Mouse (Mus musculus) embryo, embryonic 10 days (tissue): ENCODE data around the gene Tbc1d20.
"Not testable (repeated sequence)": the region's sequence is repeated elsewhere in the genome, so short reads cannot be mapped to it uniquely, and the experiment has no call there.

Experiments used
- DNase-seq: peaks from one replicate; pipeline ENCODE4 v3.0.0-alpha.2; 2015; ENCODE audit warnings: low spot score

Gene Tbc1d20

DNA sequence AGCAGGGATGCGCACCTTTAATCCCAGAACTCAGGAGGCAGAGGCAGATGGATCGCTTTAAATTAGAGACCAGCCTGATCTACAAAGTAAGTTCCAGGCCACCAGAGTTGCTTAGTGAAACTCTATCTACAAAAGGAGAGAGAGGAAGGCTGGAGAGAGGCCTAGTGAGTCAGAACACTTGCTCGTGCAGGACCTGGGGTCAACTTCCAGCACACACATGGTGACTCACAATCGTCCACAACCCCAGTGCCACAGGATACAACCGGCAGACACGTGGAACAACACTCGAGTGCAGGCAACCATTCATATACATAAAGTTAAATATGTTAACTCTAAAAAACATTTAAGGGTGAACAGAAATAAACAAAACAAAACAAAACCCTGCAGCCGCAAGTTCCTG is 33.0 kb downstream of the Tbc1d20 start:
- DNase-seq: no peak

DNA sequence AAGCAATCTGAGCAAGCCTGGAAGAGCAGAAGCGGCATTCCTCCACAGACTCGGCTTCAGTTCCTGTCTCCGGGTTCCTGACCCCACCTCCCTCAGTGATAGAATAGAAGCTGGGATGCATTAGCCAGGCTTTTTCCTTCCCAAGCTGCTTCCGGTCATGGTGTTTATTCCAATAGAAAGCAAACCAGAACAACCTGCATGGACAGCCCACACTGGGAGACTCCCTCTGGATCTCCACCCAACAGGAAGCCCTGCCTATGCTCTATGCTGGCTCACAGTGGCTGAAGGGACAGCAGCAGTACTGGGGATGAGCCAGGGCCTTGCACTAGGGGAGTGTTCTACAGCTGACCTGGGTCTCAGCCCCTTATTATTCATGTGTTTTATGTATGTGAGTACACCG is 34.4 kb downstream of the Tbc1d20 start:
- DNase-seq: no peak

DNA sequence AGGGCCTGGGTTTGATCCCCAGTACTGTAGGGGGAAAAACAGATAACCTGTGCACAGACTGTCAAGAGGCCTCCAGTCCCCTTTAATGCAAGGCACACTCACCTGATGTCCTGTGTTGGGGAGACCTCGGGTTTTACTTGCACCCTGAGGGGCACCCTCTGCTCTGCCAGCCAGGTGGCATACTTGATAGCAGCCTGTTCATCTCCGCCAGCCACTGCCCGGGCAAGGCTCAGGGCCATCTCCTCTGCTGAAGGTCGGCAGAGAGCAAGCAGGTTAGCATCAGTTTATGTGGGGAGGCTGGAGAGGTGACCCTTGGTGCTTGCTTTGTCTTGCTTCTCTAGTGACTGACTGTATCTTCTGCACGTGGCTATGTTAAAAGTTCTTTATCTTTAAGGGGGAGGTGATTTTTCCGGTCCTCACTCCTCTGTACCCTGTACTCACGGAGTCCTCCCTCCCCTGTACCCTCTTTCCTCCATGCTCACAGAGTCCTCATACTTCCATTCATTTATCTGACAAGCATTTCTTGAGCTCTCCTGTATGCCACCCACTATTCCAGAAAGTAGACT is 37.3 kb downstream of the Tbc1d20 start:
- DNase-seq: no peak

DNA sequence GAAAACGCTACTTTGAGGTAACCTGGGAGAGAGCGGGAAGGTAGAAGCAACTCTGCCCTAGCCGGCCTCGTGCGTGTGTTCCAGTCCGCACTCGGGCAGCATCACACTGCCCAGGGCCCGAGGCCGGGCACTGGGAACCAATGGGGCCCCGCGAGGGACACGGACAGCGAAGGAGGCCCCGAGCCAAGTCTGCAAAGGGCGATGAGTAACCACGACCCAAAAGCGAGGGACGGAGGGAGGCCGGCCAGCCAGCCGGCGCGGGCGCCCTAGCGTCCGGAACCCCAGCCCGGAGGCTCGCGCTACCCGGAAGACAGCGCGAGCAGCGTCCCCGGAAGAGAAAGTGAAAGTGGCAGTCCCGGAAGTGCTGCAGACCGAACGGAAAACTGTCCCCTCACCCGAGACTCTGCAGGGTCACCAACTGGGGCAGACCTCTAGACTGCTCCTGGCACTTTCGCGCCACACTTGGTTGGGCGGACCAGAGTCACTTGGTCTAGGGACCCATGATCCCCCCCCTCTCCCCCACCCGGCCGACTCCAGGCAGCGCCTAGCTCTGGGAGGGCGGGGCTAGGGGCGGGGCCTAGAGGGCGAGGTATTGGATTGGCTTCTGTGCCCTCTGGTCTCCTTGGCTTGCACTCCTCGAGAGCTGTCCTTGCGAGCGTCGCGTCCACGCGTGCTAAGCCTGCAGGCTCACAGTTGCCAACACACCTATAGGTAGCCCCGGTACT is 38.6 kb downstream of the Tbc1d20 start, which contains the start of gene Rbck1:
Gene Rbck1, minus strand, starts transcription at position 553 of the 725 bp plus-strand sequence.
- DNase-seq: peak; percentile 91

DNA sequence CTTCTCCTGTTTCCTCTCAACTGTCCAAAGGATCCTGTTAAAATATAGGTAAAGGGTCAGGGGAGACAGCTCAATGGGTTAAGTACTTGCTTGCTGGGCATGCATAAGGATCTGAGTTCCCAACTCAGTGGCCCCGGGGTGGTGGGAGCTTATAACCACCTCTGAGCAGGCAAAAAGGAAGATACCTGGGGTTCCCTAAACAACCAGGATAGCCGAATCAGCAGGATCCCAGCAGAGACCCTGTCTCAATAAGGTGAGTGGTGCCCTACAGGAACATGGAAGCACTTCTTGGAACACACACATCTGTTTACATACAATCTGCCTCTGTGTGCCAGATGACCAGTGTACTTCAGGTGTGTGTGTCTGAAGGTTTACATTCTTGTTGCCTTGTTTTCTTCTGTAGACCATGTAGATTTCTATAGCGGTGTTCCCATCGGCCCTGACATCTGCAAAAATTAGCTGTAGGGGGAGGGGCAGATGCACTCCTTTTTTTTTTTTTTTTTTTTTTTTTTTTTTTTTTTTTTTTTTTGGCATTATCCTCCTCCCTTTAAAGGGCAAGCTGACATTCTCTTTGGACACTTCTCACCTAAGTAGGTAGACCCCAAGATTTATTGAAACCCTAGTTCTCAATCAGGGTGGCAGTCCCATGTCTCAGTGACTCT is 39.8 kb downstream of the Tbc1d20 start:
- DNase-seq: no peak

DNA sequence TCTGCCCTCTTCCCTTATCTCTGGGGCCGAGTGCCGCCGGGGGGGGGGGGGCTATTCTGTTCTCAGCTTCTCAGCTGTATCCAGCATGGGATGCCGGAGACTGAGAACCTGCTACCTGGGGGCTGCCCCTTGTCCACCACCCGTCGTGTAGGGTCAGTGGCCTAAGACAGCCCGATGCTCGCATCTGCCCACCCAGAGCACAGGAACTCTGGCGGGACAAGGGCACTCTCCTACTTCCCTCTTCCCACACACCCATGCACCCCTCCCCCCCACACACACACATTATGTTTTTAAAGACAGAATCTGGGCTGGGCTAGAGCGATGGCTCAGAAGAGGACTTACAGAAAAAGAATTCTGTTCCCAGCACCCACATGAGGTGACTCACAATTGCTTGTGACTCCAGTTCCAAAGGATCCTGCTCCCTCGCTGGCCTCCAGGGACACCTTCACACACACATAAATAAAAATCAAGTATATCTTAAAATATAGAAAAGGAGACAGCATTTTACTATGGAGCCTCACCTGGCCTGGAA is 41.7 kb downstream of the Tbc1d20 start:
- no peak for DNase-seq

DNA sequence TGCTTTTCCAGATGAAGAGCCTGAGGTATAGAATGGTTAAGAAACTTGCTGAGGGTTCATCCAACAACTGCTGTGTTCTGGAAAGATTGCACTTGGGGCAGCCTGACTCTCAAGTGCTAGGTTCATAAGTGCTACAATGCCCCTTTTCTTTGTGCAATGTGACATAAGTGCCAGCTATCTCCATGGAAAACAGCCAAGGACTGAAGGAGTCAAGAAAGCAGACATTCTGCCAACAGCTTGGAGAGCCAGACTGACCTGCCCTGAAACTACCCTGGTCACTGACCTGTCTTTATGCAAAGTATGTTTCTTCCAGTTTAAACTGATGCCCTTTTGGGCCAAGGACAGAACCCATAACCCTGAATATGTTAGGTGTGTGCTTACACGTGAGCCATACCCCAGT is 43.2 kb downstream of the Tbc1d20 start:
- DNase-seq: no peak

DNA sequence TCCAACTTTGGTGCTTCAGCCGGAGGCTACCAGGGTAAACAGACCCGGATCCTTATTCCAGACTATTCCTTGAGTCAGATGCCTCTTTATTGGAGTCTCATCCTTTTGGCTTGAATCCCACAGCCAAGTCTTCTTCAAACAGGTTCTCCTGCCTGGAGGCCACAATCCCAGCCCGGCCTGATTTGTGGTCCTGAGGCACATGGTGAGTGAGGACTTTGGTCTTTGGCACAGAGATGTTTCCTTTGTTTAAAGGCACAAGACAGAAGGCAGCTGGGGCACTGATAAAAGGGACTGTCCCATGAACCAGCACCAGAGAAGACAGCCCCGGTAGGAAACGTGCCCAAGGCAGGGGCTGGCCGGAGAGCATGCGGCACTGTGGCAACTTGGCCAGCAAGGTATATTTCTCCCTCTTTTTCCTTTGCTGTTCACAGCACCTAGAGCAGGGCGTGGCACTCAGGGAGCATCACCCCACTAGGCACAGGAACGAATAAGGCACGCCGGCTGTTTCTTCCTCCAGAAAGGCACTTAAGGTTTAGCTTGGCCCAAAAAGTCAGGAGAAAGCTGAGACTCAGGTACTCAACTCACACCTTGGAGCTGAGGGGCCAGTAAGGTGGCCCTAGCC is 44.1 kb downstream of the Tbc1d20 start:
- no peak for DNase-seq

DNA sequence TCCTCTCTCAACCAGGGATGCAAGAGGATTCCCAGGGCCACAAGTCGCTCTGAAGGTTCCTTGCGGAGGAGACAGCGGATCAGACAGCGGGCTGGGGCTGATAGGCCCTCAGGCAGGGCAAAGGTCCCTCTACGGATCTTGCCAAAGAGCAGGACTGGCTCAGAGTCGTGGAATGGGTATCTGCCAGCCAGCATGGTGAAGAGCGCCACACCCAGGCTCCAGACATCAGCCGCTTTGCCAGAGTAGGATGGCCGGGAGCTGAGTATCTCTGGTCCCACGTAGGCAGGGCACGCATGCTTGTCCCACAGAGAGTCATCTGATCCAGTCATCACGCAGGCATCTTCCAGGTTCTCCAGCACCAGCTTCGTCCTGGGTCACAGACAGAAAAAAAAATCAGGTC is 44.7 kb downstream of the Tbc1d20 start:
- DNase-seq: no peak

DNA sequence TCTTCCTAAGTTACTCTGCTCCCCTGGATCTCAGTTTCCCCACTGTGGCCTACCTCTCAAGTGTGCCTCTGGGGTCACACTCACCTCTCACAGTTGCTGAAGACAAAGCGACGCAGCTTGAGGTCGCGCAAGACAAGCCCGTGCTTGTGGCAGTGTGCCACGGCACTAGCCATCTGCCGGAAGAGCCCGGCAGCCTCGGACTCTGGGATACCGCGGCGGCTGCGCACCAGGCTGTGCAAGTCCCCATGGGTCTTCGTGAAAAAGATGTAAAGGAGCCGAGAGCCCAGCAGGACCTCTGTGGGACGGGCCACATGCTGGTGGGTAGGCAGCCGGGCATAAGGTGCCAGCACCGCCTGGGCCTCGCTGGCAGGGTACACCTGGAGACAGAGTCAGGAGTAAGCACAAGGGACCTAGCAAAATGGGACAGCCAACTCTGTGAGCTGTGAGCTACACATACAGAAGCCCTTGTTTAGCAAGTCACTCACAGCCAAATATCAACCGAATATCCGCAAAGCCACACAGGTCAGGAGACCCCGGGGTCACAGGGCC is 46.1 kb downstream of the Tbc1d20 start:
- DNase-seq: no peak

DNA sequence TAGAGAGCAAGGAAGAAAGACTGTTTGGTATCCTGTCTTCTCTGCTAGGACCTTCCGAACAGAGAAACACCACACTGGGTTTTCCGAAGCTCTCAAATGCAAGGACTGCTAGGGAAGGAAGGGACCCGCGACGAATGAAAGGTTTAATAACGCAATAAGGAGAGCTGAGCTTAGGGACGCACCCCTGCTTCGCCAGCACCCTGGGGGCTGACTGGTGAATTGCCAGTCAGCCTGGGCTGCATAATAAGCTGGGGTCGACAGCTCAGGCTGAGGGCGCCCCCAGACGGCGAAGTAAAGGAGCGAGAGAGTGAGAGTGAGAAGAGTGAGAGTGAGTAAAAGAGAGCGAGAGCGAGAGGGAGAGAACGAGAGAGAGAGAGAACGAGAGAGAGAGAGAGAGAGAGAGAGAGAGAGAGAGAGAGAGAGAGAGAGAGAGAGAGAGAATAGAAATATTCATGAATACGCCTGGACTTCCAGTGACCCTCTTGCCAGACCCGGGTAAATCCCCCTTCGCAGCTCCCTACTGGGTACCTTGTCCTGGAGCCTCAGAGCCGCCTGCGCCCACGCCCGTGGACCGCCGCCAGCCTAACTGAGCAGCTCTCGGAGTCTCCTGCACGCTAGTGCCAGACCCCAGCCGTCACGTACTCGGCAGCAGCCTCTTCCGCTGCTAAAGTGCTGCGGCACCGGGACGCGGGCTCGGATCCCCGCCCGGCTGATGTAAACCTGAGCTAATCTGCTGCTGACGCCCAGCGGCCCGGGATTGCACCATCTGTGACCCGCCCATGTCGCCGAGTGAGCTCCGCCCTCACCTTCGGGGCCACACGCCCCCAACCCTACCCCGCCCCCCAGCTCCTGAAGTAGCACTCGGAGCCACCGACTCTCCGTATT is 49.9 kb downstream of the Tbc1d20 start, which contains the start of gene Trib3:
Gene Trib3, minus strand, starts transcription at position 704 of the 885 bp plus-strand sequence.
- DNase-seq: peak; percentile 90

DNA sequence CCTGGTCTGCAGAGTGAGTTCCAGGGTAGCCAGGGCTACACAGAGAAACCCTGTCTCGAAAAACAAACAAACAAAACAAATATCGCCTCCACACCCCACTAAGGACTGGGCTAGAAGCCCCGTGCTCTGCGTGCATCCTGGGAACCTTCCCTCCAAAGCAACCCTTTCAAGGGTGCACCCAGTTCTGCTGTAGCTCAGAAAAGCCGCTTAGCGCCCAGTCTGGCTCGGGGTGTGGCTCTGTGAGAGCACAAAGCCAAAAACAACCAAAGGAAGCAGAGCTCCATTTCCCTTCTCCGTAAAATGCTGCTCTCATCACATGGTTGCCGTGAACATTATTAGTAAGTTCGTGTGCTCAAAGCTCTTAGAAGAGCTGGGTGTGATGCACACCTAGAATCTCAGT is 50.7 kb downstream of the Tbc1d20 start:
- DNase-seq: no peak

DNA sequence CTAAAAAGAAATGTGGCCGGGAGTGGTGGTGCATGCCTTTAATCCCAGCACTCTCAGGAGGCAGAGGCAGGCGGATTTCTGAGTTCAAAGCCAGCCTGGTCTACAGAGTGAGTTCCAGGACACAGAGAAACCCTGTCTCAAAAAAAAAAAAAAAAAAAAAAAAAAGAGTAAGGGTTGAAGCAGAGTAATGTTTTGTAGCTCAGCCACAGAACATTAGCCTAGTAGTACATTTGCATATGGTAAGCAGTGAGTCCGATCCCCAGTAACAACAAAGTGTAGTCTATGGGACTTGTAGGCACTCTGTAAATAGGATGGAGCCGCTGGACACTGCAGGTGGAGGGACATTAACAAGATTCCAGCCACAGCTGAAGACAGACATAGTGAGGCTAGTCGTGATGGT is 51.3 kb downstream of the Tbc1d20 start:
- DNase-seq: no peak

DNA sequence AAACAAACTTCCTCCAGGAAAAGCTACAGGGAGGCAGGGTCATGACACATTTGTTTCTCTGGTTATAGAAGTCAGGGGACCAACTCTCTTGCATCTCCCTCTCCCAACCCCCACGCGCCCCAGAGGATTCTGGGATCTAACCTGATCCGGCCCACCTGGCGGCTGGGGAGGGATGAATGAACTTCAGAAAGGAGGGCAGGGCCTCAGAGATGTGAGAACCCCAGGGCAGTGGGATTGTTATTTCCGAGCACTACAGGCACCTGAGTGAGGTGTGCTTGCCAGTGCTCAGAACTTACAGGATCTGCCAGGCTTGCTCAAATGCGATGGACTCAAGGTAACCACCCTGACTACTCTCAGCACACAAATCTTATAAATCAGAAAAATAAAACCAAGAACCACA is 51.8 kb downstream of the Tbc1d20 start:
- no peak for DNase-seq

DNA sequence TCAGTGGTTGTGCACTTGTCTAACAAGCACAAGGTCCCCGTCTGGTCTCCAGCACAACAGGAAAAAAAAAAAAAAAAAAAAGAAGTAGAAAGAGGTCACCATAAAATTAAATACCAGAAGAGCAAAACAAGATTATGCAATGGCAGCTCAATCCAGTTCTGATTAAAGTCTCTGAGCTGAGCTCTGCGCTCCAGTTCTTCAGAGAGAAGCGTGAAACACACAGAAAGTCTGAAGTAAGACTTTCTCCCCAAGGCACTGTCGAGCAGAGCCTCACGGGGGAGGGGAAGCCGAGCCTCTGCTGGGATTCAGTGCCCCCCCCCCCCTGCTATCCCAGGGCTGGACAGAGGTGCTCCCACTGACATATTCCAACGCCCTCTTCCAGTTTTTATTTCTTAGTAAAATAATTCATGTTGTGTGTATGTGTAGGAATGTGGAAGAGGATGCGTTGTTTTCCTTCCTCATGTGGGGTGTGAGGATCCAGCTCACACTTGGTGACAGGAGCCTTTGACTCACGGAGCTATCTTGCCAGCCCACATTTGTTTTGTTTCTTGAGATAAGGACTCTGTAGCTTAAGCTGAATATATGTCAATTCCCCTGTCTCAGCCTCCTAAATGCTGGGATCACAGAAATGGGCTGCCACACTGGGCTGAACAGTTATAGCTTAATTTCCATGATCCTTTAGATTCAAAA is 53.3 kb downstream of the Tbc1d20 start:
- DNase-seq: no peak

DNA sequence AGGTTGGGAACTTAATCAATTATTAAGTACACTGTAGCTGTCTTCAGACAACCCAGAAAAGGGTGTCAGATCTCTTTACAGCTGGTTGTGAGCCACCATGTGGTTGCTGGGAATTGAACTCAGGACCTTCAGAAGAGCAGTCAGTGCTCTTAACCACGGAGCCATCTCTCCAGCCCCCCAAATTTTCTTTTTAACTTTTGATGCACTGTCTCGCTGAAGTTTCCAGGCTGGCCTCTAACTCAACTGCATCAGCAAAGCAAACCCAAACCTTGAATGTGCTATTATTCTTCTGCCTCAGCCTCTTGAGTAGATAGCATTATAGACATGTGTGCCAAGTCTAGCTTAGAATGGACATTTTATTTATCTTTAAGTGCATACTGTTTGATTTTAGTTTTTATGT is 54.1 kb downstream of the Tbc1d20 start:
- no peak for DNase-seq

DNA sequence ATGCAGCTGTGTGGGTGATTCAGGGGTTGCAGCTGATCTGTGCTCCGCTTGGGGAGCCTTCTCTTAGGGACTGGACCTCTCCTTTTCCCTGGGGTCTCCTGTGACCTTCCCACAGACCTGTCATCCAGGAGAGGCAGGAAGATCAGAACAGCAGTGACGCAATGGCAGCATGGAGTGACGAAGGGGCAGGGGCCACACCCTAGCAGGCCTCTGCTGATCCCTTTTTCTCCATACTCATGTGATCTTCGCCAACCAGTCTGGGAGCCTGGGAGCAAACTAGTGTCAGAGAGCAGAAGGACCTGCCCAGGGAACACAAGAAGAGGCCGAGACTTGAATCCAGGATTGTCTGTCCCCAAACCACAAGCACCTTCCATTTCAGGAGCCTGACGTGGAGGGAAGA is 55.6 kb downstream of the Tbc1d20 start:
- DNase-seq: no peak

DNA sequence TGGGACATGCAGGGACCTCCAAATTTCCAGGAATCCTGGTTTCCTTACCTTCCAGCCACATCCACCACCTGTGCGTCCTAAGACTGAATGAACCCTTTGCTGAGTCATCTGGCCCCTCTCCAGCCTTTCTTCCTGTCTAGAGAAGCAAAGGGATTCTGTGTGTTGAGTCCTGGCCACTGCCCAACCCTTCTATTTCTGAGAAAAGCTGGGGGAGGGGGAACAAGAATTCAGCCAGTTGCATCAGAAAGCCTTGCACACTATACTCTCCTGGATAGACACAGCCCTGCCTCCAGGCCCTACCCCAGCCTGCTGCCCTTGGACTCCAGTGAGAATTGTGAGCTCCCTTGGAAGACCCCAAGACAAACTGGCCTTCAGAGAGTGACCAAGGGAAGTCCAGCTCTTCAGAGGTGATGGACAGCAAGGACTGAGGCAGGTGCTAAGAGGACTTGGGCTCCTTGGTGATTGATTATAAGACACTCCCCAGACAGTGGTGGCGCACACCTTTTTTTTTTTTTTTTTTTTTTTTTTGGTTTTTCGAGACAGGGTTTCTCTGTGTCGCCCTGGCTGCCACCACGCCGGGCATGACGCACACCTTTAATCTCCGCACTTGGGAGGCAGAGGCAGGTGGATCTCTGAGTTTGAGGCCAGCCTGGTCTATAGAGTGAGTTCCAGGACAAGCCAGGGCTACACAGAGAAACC is 56.4 kb downstream of the Tbc1d20 start:
- DNase-seq: no peak

DNA sequence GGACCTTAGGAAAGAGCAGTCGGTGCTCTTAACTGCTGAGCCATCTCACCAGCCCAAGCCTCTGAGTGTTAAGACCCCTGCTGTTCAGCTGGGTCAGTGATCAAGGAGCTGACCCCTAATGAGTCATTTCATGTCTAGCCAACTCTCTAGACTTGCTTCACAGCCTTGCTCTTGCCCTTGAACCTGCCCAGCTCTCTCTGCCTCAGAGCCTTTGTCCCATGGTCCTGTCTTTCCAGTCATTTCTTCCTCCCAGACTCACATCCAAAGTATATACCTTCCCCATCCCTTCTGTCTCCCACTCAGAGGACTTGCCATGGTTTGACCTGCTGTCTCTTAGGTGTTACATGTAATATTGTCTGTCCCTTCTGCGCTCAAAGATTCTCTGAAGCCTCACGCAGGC is 63.6 kb downstream of the Tbc1d20 start:
- DNase-seq: no peak

DNA sequence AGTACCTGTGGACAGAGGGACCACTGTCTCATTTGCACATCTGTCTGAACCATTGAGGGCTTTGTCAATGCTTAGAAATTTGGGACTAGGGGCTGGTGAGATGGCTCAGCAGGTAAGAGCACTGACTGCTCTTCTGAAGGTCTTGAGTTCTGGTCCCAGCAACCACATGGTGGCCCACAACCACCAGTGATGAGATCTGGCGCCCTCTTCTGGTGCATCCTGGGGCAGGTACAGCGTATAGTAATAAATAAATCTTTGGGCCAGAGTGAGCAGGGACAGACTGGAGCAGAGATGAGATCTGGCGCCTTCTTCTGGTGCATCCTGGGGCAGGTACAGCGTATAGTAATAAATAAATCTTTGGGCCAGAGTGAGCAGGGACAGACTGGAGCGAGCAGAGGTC is 65.3 kb downstream of the Tbc1d20 start:
- DNase-seq: not testable (repeated sequence)
